Mouse (Mus musculus): ENCODE measurements around the gene Tmem176b. TPM values are rescaled to one million over a fixed set of nuclear protein-coding genes. Genes with fewer than 3 reads are reported as not detected.
"Not testable (repeated sequence)": the region's sequence is repeated elsewhere in the genome, so short reads cannot be mapped to it uniquely, and the experiment has no call there.

The Tmem176b gene
- polyA plus RNA-seq (2012; rRNA removed) = 1,386 and 1,411 TPM in 2 replicates

DNA sequence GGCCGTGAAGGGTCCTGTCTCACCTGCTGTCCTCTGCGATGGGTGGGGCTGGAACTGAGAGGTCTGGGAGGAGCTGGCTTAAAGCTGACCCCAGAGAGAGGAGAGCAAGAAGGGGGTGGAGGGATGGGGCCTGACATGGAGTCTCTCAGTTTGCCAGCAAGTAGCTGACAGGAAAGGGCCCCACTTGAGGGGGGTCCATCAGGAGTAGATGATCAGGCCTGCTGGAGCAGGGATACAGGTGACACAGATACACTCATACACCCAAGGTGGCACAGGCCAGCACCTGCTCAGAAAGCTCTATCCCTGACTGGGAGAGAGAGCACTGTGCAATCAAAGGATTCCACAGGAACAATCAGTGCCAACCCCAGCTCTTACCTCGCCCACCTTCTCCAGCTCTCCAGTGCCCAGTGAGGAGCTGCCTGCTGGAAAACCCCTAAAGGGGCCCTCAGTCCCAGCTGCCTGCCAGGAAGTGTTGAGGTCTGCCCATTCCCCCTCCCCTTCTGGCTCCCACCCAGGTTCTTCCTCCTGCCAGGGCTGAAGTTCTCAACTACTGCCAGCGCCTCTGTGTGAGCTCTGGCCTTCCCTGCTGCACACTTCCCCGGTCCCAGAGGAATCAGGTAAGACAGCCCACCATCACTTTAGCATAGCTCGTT is at the start of gene Tmem176b:
Gene Tmem176b (minus strand): TSS at position 524 of the 653 bp plus-strand sequence.
- WGBS = 3% methylated on average over 6 of the region's 6 CpGs
- Histone ChIP-seq H3K4me3 (ENCODE audit: insufficient read depth, low read depth, low read length) (peak within 1 kb of the TSS; percentile 63), H3K36me3 (ENCODE audit: control insufficient read depth, insufficient read depth, low read length) (peaks cover 6% of the 10 kb centered on the region; the same call in 1 of the 2 replicates), H3K4me1 (ENCODE audit: control insufficient read depth, insufficient read depth, low read length) (peaks cover 13% of the 10 kb centered on the region; the same call in 1 of the 2 replicates), H3K27ac (ENCODE audit: insufficient read depth, low read depth, low read length) (peak within 1 kb of the TSS; percentile 91), H3K27me3 (replicated peaks; ENCODE audit: control insufficient read depth, insufficient read depth, low read length) (no peaks in the 10 kb centered on the region)
- DNase-seq = peak; percentile 99
- TF ChIP-seq POLR2A (IDR thresholded peaks at IDR 0.05; ENCODE audit: low read depth, low read length) (peak; percentile 74), CTCF (conservative IDR thresholded peaks at IDR 0.05; ENCODE audit: insufficient read depth, insufficient read length, low read depth, low read length) (no peak)

DNA sequence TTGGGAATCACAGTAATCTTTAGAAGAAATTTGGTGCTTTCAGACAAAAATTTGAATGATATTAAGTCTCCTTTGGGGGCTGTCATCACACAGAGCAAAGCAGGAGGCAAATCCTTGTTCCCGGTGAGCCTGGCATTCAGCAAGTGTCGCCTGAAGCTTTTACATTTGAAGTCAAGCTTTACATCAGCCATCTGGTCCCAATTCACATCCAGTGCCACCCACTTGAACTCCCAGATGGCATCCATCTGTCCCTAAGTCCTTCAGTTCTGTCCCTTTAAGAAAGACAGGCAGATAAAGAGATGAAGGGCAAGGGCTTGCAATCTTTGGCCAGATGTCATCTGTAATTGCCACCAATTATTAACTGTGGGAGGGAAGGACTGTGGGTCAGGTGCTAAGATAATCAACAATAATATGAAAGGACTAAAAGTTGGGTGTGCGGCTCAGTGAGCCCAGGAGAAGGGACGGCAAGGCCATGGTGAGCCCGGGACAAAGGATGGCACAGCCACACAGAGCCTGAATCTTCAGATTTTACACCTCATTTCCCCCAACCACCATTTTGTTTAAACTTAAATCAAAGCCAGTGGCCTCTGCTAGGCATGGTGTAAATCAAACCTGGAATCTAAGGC is 35.3 kb upstream of the Tmem176b start:
- peak; percentile 43 for TF ChIP-seq POLR2A (IDR thresholded peaks at IDR 0.05; ENCODE audit: low read depth, low read length)
- TF ChIP-seq CTCF (conservative IDR thresholded peaks at IDR 0.05; ENCODE audit: insufficient read depth, insufficient read length, low read depth, low read length) = no peak
- Histone ChIP-seq H3K4me1 (ENCODE audit: control insufficient read depth, insufficient read depth, low read length) (peaks cover 49% of the 10 kb centered on the region), H3K36me3 (ENCODE audit: control insufficient read depth, insufficient read depth, low read length) (no peaks in the 10 kb centered on the region), H3K27ac (ENCODE audit: insufficient read depth, low read depth, low read length) (peak overlapping the region; percentile 95), H3K27me3 (replicated peaks; ENCODE audit: control insufficient read depth, insufficient read depth, low read length) (no peaks in the 10 kb centered on the region), H3K4me3 (ENCODE audit: insufficient read depth, low read depth, low read length) (no peak overlapping the region)
- peak; percentile 70 for DNase-seq
- WGBS = 56% methylated on average over 5 of the region's 5 CpGs

DNA sequence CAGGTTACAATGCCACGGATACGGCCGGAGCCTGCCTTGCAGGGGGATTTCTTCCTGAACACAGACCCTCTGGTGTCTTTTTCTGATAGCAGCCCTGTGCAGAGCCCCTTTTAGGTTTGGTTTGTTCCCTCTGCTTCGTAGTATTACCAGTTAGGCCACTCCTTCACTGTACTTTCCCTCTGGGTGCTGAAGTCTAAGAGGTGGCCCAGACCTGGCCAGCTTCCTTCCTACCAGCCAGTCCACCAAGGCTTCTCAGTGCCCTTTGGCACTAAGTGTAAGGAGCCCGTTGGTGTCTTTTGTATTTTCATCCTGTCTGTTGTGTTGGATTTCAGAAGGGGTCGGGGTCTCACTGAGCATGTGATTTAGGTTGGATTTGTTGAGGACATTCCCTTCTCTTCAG is 34.2 kb upstream of the Tmem176b start:
- TF ChIP-seq POLR2A (IDR thresholded peaks at IDR 0.05; ENCODE audit: low read depth, low read length) (no peak), CTCF (conservative IDR thresholded peaks at IDR 0.05; ENCODE audit: insufficient read depth, insufficient read length, low read depth, low read length) (no peak)
- peak overlapping the region; percentile 98 for H3K27ac ChIP-seq (ENCODE audit: insufficient read depth, low read depth, low read length)
- 70% methylated on average over 6 of the region's 6 CpGs for WGBS

GRCm38 (mm10) chr6:48874576-48874975 is 33.3 kb upstream of the Tmem176b start:
- Histone ChIP-seq H3K4me1 (ENCODE audit: control insufficient read depth, insufficient read depth, low read length) (peaks cover 64% of the 10 kb centered on the region), H3K27ac (ENCODE audit: insufficient read depth, low read depth, low read length) (peak overlapping the region; percentile 80), H3K36me3 (ENCODE audit: control insufficient read depth, insufficient read depth, low read length) (no peaks in the 10 kb centered on the region), H3K4me3 (ENCODE audit: insufficient read depth, low read depth, low read length) (no peak overlapping the region), H3K27me3 (replicated peaks; ENCODE audit: control insufficient read depth, insufficient read depth, low read length) (no peaks in the 10 kb centered on the region)
- peak; percentile 50 for DNase-seq
- TF ChIP-seq CTCF (conservative IDR thresholded peaks at IDR 0.05; ENCODE audit: insufficient read depth, insufficient read length, low read depth, low read length) (no peak), POLR2A (IDR thresholded peaks at IDR 0.05; ENCODE audit: low read depth, low read length) (no peak)
- WGBS = 73% methylated on average over 4 of the region's 4 CpGs

More for the DNA sequence above, 34.2 kb upstream of the Tmem176b start:
- no peak overlapping the region for H3K4me3 ChIP-seq (ENCODE audit: insufficient read depth, low read depth, low read length)
- H3K4me1 ChIP-seq (ENCODE audit: control insufficient read depth, insufficient read depth, low read length) = peaks cover 55% of the 10 kb centered on the region
- H3K27me3 ChIP-seq (replicated peaks; ENCODE audit: control insufficient read depth, insufficient read depth, low read length) = no peaks in the 10 kb centered on the region
- DNase-seq = peak; percentile 76
- H3K36me3 ChIP-seq (ENCODE audit: control insufficient read depth, insufficient read depth, low read length) = no peaks in the 10 kb centered on the region

DNA sequence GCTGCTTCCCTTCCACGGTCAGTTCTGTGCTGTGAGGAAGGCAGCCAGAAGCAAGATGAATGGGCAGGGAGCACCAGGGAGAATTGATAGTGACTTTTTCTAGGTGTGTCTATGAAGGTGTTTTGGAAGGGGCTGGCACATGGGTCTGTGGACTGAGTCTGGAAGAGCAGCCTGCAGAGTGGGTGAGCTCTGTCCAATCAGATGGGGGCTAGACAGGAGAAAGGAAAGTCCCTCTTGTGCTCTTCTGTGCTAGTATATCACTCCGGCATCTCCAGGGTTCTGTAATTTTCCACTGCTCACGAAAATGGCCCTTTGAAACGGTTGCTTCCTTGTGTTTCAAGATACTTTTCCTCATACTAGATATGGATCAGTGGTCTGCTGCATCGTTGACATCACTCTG is 31.3 kb upstream of the Tmem176b start, which contains the start of gene Aoc1:
Gene Aoc1 (plus strand): TSS at position 301 of the 400 bp plus-strand sequence.
- no peaks in the 10 kb centered on the region for H3K36me3 ChIP-seq (ENCODE audit: control insufficient read depth, insufficient read depth, low read length)
- 47% methylated on average over 5 of the region's 5 CpGs for WGBS
- peaks cover 62% of the 10 kb centered on the region for H3K4me1 ChIP-seq (ENCODE audit: control insufficient read depth, insufficient read depth, low read length)
- no peak for TF ChIP-seq CTCF (conservative IDR thresholded peaks at IDR 0.05; ENCODE audit: insufficient read depth, insufficient read length, low read depth, low read length)
- no peak for TF ChIP-seq POLR2A (IDR thresholded peaks at IDR 0.05; ENCODE audit: low read depth, low read length)
- H3K27me3 ChIP-seq (replicated peaks; ENCODE audit: control insufficient read depth, insufficient read depth, low read length) = no peaks in the 10 kb centered on the region
- no peak within 1 kb of the TSS for H3K4me3 ChIP-seq (ENCODE audit: insufficient read depth, low read depth, low read length)
- H3K27ac ChIP-seq (ENCODE audit: insufficient read depth, low read depth, low read length) = peak within 1 kb of the TSS; percentile 80
- DNase-seq = no peak

DNA sequence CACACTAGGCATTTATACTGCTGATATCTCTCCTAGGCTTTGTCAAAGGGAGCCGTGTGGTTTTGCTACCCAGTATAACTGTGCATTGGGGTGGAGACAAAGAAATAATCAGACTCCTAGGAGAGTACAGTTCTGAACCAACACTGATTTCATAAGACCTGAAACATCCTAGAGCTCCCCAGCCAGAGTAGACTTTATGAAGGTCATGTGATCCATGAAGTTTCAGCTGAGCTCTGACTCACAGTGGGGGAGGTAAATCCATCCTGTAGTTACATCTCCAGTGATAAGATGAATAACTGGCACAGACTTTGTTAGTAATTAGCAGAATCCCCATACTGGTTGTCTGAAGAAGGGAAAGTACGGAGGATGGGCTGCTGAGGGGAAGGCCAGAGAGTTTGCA is 28.5 kb upstream of the Tmem176b start:
- DNase-seq = no peak
- no peaks in the 10 kb centered on the region for H3K27me3 ChIP-seq (replicated peaks; ENCODE audit: control insufficient read depth, insufficient read depth, low read length)
- no peak for TF ChIP-seq CTCF (conservative IDR thresholded peaks at IDR 0.05; ENCODE audit: insufficient read depth, insufficient read length, low read depth, low read length)
- no peak for TF ChIP-seq POLR2A (IDR thresholded peaks at IDR 0.05; ENCODE audit: low read depth, low read length)
- H3K36me3 ChIP-seq (ENCODE audit: control insufficient read depth, insufficient read depth, low read length) = no peaks in the 10 kb centered on the region
- no peak overlapping the region for H3K27ac ChIP-seq (ENCODE audit: insufficient read depth, low read depth, low read length)
- H3K4me3 ChIP-seq (ENCODE audit: insufficient read depth, low read depth, low read length) = no peak overlapping the region
- peaks cover 61% of the 10 kb centered on the region for H3K4me1 ChIP-seq (ENCODE audit: control insufficient read depth, insufficient read depth, low read length)
- WGBS = 72% methylated on average over 2 of the region's 2 CpGs

- no peaks in the 10 kb centered on the region for H3K27me3 ChIP-seq (replicated peaks; ENCODE audit: control insufficient read depth, insufficient read depth, low read length)
- TF ChIP-seq CTCF (conservative IDR thresholded peaks at IDR 0.05; ENCODE audit: insufficient read depth, insufficient read length, low read depth, low read length) (no peak), POLR2A (IDR thresholded peaks at IDR 0.05; ENCODE audit: low read depth, low read length) (no peak)
- WGBS = 75% methylated on average over 4 of the region's 4 CpGs
- no peaks in the 10 kb centered on the region for H3K36me3 ChIP-seq (ENCODE audit: control insufficient read depth, insufficient read depth, low read length)
- no peak overlapping the region for H3K4me3 ChIP-seq (ENCODE audit: insufficient read depth, low read depth, low read length)
- H3K4me1 ChIP-seq (ENCODE audit: control insufficient read depth, insufficient read depth, low read length) = peaks cover 55% of the 10 kb centered on the region
- peak overlapping the region; percentile 48 for H3K27ac ChIP-seq (ENCODE audit: insufficient read depth, low read depth, low read length)
- no peak for DNase-seq
These were observed 25.9 kb upstream of the Tmem176b start for GRCm38 (mm10) chr6:48867158-48867557.

- not testable (repeated sequence) for H3K4me3 ChIP-seq (ENCODE audit: insufficient read depth, low read depth, low read length); H3K36me3 ChIP-seq (ENCODE audit: control insufficient read depth, insufficient read depth, low read length); H3K27me3 ChIP-seq (replicated peaks; ENCODE audit: control insufficient read depth, insufficient read depth, low read length)
- Histone ChIP-seq H3K27ac (ENCODE audit: insufficient read depth, low read depth, low read length) (peak overlapping the region; percentile 95), H3K4me1 (ENCODE audit: control insufficient read depth, insufficient read depth, low read length) (peaks cover 51% of the 10 kb centered on the region)
- 32% methylated on average over 1 of the region's 1 CpGs for WGBS
- DNase-seq = peak; percentile 88
These were observed 25.2 kb upstream of the Tmem176b start for GRCm38 (mm10) chr6:48866355-48866950.
